29 mouse cellular contexts compared by ENCODE assay signal in genomic region chr2:18403679-18404078, GRCm38 (mm10).
"Had no signal": no experiment of that assay in that cellular context is flagged by ENCODE, and none has a peak within 500 bp of the region (broad histone marks: within the 10 kb centered on the region; RNA-seq: fewer than 3 reads in every experiment).

No protein-coding gene starts in this region.

- DNase-seq: left cerebral cortex, postnatal 4 days; liver; liver, embryonic 13.5 days; liver, postnatal 0 days; lung, adult 18-20 months; lung, adult 2 months; lung, embryonic 14.5 days; lung, postnatal 10 days; lung, postnatal 14 days; lung, postnatal 36 days; lung, postnatal 4 days; midbrain, embryonic 14.5 days had no signal

- H3K27me3 ChIP-seq: limb, embryonic 12.5 days; limb, embryonic 13.5 days; limb, embryonic 15.5 days; liver, embryonic 12.5 days; liver, embryonic 13.5 days; liver, embryonic 15.5 days; lung, embryonic 15.5 days; midbrain, embryonic 12.5 days; midbrain, embryonic 13.5 days; midbrain, embryonic 15.5 days had no signal

- H3K27ac ChIP-seq: limb, embryonic 10.5 days; limb, embryonic 12.5 days; limb, embryonic 13.5 days; limb, embryonic 15.5 days; liver, embryonic 12.5 days; liver, embryonic 13.5 days; liver, embryonic 14.5 days; liver, embryonic 15.5 days; lung, embryonic 15.5 days; macrophage; midbrain, embryonic 10.5 days; midbrain, embryonic 12.5 days; midbrain, embryonic 13.5 days; midbrain, embryonic 15.5 days had no signal

- H3K36me3 ChIP-seq: limb, embryonic 10.5 days; limb, embryonic 12.5 days; limb, embryonic 13.5 days; limb, embryonic 15.5 days; liver, embryonic 12.5 days; liver, embryonic 13.5 days; liver, embryonic 15.5 days; lung, embryonic 15.5 days; midbrain, embryonic 10.5 days; midbrain, embryonic 12.5 days; midbrain, embryonic 13.5 days; midbrain, embryonic 15.5 days had no signal

- H3K4me3 ChIP-seq: limb, embryonic 10.5 days; limb, embryonic 12.5 days; limb, embryonic 13.5 days; limb, embryonic 15.5 days; liver, embryonic 12.5 days; liver, embryonic 13.5 days; liver, embryonic 15.5 days; lung, embryonic 15.5 days; megakaryocyte, embryonic 14.5 days; midbrain, embryonic 10.5 days; midbrain, embryonic 12.5 days; midbrain, embryonic 13.5 days; midbrain, embryonic 15.5 days; myocyte had no signal

- H3K4me2 ChIP-seq: limb, embryonic 12.5 days; limb, embryonic 13.5 days; limb, embryonic 15.5 days; liver, embryonic 11.5 days; liver, embryonic 12.5 days; liver, embryonic 13.5 days; liver, embryonic 15.5 days; lung, embryonic 14.5 days; lung, embryonic 15.5 days; midbrain, embryonic 11.5 days; midbrain, embryonic 12.5 days; midbrain, embryonic 13.5 days; midbrain, embryonic 15.5 days had no signal

- H3K9ac ChIP-seq: limb, embryonic 12.5 days; limb, embryonic 13.5 days; limb, embryonic 15.5 days; liver, embryonic 12.5 days; liver, embryonic 13.5 days; liver, embryonic 14.5 days; liver, embryonic 15.5 days; liver, postnatal 0 days; lung, embryonic 14.5 days; lung, embryonic 15.5 days; midbrain, embryonic 12.5 days; midbrain, embryonic 13.5 days; midbrain, embryonic 15.5 days had no signal

- H3K4me1 ChIP-seq: limb, embryonic 10.5 days; limb, embryonic 12.5 days; limb, embryonic 13.5 days; limb, embryonic 15.5 days; liver, embryonic 12.5 days; liver, embryonic 13.5 days; liver, embryonic 15.5 days; lung, embryonic 15.5 days; megakaryocyte, embryonic 14.5 days; midbrain, embryonic 10.5 days; midbrain, embryonic 12.5 days; midbrain, embryonic 13.5 days; midbrain, embryonic 15.5 days had no signal

- H3K9me3 ChIP-seq: limb, embryonic 10.5 days; limb, embryonic 12.5 days; limb, embryonic 13.5 days; limb, embryonic 15.5 days; liver, embryonic 12.5 days; liver, embryonic 13.5 days; liver, embryonic 15.5 days; lung, embryonic 15.5 days; megakaryocyte, embryonic 14.5 days; midbrain, embryonic 12.5 days; midbrain, embryonic 13.5 days; midbrain, embryonic 15.5 days had no signal
